Mouse (Mus musculus) forebrain, embryonic 13.5 days (tissue): ENCODE measurements around the gene Dnase2b. TPM values are rescaled to one million over a fixed set of nuclear protein-coding genes. Genes with fewer than 3 reads are reported as not detected.
A peak's percentile ranks its signal among the peaks of the same experiment; 100 is the strongest.

Experiments used
- ATAC-seq: fragments of 200-750 bp; cut with Nextera tagmentation; 2 replicates; pipeline ENCODE4 v1.8.0; 2017
- H3K27ac ChIP-seq: fragments of 300-500 bp; sonication (generic); 2 replicates; pipeline ENCODE4 v1.5.1; 2015; ENCODE audit warnings: inconsistent platforms, mild to moderate bottlenecking, moderate library complexity
- H3K27me3 ChIP-seq: fragments of 300-500 bp; sonication (generic); 2 replicates; pipeline ENCODE4 v1.6.1; 2015; ENCODE audit warnings: mild to moderate bottlenecking, inconsistent platforms
- H3K36me3 ChIP-seq: fragments of 300-500 bp; sonication (generic); 2 replicates; pipeline ENCODE4 v1.6.1; 2015; ENCODE audit warnings: mild to moderate bottlenecking, inconsistent platforms; ENCODE audit not compliant: poor library complexity, severe bottlenecking
- H3K4me1 ChIP-seq: fragments of 300-500 bp; sonication (generic); 2 replicates; pipeline ENCODE4 v1.6.1; 2015; ENCODE audit warnings: inconsistent platforms
- H3K4me2 ChIP-seq: fragments of 300-500 bp; sonication (generic); 2 replicates; pipeline ENCODE4 v1.6.1; 2015; ENCODE audit warnings: inconsistent platforms, mild to moderate bottlenecking, moderate library complexity
- H3K4me3 ChIP-seq: fragments of 300-500 bp; sonication (generic); 2 replicates; pipeline ENCODE4 v1.5.1; 2015; ENCODE audit warnings: mild to moderate bottlenecking, inconsistent platforms
- H3K9ac ChIP-seq: fragments of 300-500 bp; sonication (generic); 2 replicates; pipeline ENCODE4 v1.6.1; 2015; ENCODE audit warnings: mild to moderate bottlenecking, inconsistent platforms
- H3K9me3 ChIP-seq: fragments of 300-500 bp; sonication (generic); replicated peaks from 2 replicates; pipeline ENCODE4 v1.6.1; 2016; ENCODE audit warnings: inconsistent platforms
- WGBS: fragments of 180-500 bp; shearing (Covaris S2); methylation state at CpG from one replicate; pipeline ENCODE4 v1.1.7; 2015; 5-methylcytosine and 5-hydroxymethylcytosine counted together
- polyA plus RNA-seq: library from polyadenylated mRNA; unstranded; fragments of >200 nt; fragmentation: Nextera tagmentation; extraction: Ambion mirVana; gene quantifications from 2 replicates; pipeline ENCODE4 v1.2.1, GENCODE M21; 2015

The Dnase2b gene
- polyA plus RNA-seq, 1 experiment from 2014 or later = not detected

- peak; percentile 50 for ATAC-seq
- Histone ChIP-seq H3K9ac (no peak overlapping the region), H3K9me3 (no peaks in the 10 kb centered on the region), H3K4me2 (no peak overlapping the region), H3K36me3 (no peaks in the 10 kb centered on the region), H3K4me3 (no peak overlapping the region), H3K27me3 (no peaks in the 10 kb centered on the region), H3K4me1 (0 out of 2 replicates have a peak, but pooled peaks cover 3% of the 10 kb centered on the region), H3K27ac (no peak overlapping the region)
- 26% methylated on average over 14 of the region's 14 CpGs for WGBS
Observed at GRCm38 (mm10) chr3:146564268-146565064, 50.9 kb downstream of the Dnase2b start.

GRCm38 (mm10) chr3:146562936-146563335, 52.5 kb downstream of the Dnase2b start:
- 93% methylated on average over 7 of the region's 7 CpGs for WGBS
- ATAC-seq = no peak
- Histone ChIP-seq H3K27ac (no peak overlapping the region), H3K27me3 (no peaks in the 10 kb centered on the region), H3K9me3 (no peaks in the 10 kb centered on the region), H3K9ac (no peak overlapping the region), H3K4me1 (0 out of 2 replicates have a peak, but pooled peaks cover 3% of the 10 kb centered on the region), H3K4me3 (no peak overlapping the region), H3K36me3 (no peaks in the 10 kb centered on the region), H3K4me2 (no peak overlapping the region)

GRCm38 (mm10) chr3:146557507-146557906, 57.9 kb downstream of the Dnase2b start:
- Histone ChIP-seq H3K36me3 (no peaks in the 10 kb centered on the region), H3K27ac (no peak overlapping the region), H3K9me3 (no peaks in the 10 kb centered on the region), H3K27me3 (no peaks in the 10 kb centered on the region), H3K9ac (no peak overlapping the region), H3K4me3 (no peak overlapping the region), H3K4me1 (no peaks in the 10 kb centered on the region), H3K4me2 (no peak overlapping the region)
- ATAC-seq = no peak
- 88% methylated on average over 6 of the region's 6 CpGs for WGBS

DNA sequence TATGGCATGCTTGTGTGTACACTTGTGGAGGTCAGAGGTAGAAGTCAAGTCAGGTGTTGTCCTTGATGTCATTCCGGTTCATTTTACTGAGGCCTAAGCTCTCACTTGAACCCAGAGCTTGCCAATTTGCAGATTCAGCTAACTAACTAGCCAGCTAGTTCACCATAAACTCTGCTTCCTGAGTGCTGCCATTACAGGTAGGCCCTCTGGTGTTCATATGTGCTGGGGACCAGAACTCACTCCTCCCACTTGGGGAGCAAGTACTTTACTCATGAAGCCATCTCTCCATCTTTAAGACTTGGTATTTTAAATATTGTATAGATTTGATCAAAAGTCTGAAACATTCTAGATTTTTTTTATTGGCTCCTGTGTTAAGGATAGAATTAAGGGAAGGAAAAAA, 58.8 kb downstream of the Dnase2b start:
- no peaks in the 10 kb centered on the region for H3K9me3 ChIP-seq
- H3K4me1 ChIP-seq = no peaks in the 10 kb centered on the region
- H3K27me3 ChIP-seq = no peaks in the 10 kb centered on the region
- H3K27ac ChIP-seq = no peak overlapping the region
- H3K9ac ChIP-seq = no peak overlapping the region
- H3K36me3 ChIP-seq = no peaks in the 10 kb centered on the region
- WGBS = 73% methylated on average over 1 of the region's 1 CpGs
- no peak overlapping the region for H3K4me2 ChIP-seq
- ATAC-seq = no peak
- no peak overlapping the region for H3K4me3 ChIP-seq

- Histone ChIP-seq H3K9ac (no peak overlapping the region), H3K36me3 (no peaks in the 10 kb centered on the region), H3K27ac (no peak overlapping the region), H3K27me3 (no peaks in the 10 kb centered on the region), H3K9me3 (no peaks in the 10 kb centered on the region), H3K4me2 (no peak overlapping the region), H3K4me3 (no peak overlapping the region), H3K4me1 (no peaks in the 10 kb centered on the region)
- WGBS = 82% methylated on average over 7 of the region's 7 CpGs
- ATAC-seq = no peak
Observed at GRCm38 (mm10) chr3:146554816-146555215, 60.6 kb downstream of the Dnase2b start.

GRCm38 (mm10) chr3:146543632-146544031, 71.8 kb downstream of the Dnase2b start:
- H3K27ac ChIP-seq = no peak overlapping the region
- H3K9me3 ChIP-seq = no peaks in the 10 kb centered on the region
- no peak for ATAC-seq
- no peaks in the 10 kb centered on the region for H3K36me3 ChIP-seq
- no peak overlapping the region for H3K4me3 ChIP-seq
- H3K4me2 ChIP-seq = no peak overlapping the region
- WGBS = 50% methylated on average over 1 of the region's 1 CpGs
- H3K27me3 ChIP-seq = no peaks in the 10 kb centered on the region
- H3K4me1 ChIP-seq = no peaks in the 10 kb centered on the region
- H3K9ac ChIP-seq = no peak overlapping the region

DNA sequence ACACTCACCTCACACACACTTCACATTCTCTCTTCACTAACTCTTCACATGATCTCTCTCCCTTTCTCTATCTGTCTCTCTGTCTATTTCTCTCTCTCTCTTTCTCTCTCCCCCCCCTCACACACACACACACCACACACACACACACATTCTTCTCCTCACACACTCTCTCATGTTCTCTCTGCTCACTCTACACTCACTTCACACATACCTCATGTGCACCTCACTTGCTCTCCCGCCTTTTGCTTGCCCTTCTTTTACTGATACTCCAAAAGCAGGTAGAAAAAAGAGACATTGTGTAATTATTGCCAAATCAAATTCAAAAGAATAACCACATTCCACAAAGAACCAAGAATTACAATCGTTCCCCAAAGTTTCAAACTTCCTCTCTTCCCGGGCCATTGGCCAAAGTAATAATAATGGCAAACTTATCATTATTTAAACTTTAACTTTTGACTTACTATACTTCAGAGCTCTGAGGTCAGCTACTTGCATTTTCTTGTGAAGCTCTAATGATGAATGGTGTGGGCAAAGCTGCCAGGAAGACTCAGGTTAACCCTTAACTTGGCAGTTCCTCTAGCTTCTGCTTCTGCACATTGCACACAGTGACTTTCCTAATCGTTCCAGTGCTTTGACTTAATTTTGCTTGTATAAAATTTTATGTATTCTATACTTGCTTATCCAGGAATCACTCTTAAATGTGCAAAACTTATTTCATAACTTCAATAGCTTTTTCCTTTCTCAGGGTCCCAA, 74.7 kb downstream of the Dnase2b start:
- no peaks in the 10 kb centered on the region for H3K36me3 ChIP-seq
- no peaks in the 10 kb centered on the region for H3K4me1 ChIP-seq
- WGBS = 86% methylated on average over 4 of the region's 4 CpGs
- H3K9ac ChIP-seq = no peak overlapping the region
- H3K9me3 ChIP-seq = no peaks in the 10 kb centered on the region
- no peak overlapping the region for H3K27ac ChIP-seq
- ATAC-seq = no peak
- no peak overlapping the region for H3K4me3 ChIP-seq
- no peak overlapping the region for H3K4me2 ChIP-seq
- H3K27me3 ChIP-seq = no peaks in the 10 kb centered on the region

DNA sequence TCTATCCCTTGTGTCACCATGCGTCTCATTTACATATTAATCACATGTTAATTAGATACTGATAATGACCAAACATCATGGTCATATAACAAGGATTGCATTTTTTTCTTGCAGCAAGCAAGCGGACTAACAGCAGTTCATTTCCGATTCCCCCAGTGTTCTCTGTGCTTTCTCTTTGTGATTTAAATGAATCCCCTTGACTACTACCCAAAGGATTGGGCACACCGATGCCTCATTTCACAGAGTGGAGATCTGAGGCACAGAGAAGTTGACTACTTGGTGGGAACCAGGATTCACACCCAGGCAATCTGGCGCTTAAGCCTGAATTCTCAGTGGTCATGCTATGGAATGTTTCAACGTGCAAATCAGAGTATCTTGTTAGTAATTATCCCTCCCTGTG, 80.4 kb downstream of the Dnase2b start:
- WGBS = 49% methylated on average over 6 of the region's 6 CpGs

More for the DNA sequence above, 80.4 kb downstream of the Dnase2b start:
- Histone ChIP-seq H3K27ac (no peak overlapping the region), H3K4me2 (no peak overlapping the region), H3K4me1 (no peaks in the 10 kb centered on the region), H3K4me3 (no peak overlapping the region), H3K27me3 (no peaks in the 10 kb centered on the region), H3K9ac (no peak overlapping the region), H3K9me3 (no peaks in the 10 kb centered on the region), H3K36me3 (no peaks in the 10 kb centered on the region)
- ATAC-seq = no peak

Other genes with a start within 250 kb of the Dnase2b start
- 22.8 and 23.3 TPM in 2 replicates for gene Ssx2ip, start 211.0 kb downstream of the Dnase2b start, polyA plus RNA-seq
- 3.1 and 3.5 TPM in 2 replicates for gene Ctbs, start 165.8 kb downstream of the Dnase2b start, polyA plus RNA-seq
- 4.2 and 4.5 TPM in 2 replicates for gene Spata1, start 115.8 kb downstream of the Dnase2b start, polyA plus RNA-seq
- 754 and 826 TPM in 2 replicates for gene Gng5, start 115.8 kb downstream of the Dnase2b start, polyA plus RNA-seq
- 62.5 and 67.5 TPM in 2 replicates for gene Rpf1, start 94.2 kb downstream of the Dnase2b start, polyA plus RNA-seq
- gene Uox, start 45.2 kb downstream of the Dnase2b start, polyA plus RNA-seq = not detected in 2 replicates
- gene 4930503B20Rik, start 35.7 kb upstream of the Dnase2b start, polyA plus RNA-seq = not detected in 2 replicates
- 0.48 and 1.0 TPM in 2 replicates for gene Samd13, start 70.0 kb upstream of the Dnase2b start, polyA plus RNA-seq
- 92.7 and 104 TPM in 2 replicates for gene Prkacb, start 197.4 kb upstream of the Dnase2b start, polyA plus RNA-seq
- 6.0 and 6.1 TPM in 2 replicates for gene Ttll7, start 236.8 kb upstream of the Dnase2b start, polyA plus RNA-seq